Mouse (Mus musculus) brain, embryonic 14.5 days (tissue): ENCODE measurements around the gene Camta1.

Experiments
- CTCF ChIP-seq: fragments of 200-500 bp; IDR thresholded peaks from 2 replicates; pipeline ENCODE4 v1.5.1; 2012; ENCODE audit warnings: inconsistent platforms, mild to moderate bottlenecking, moderate library complexity, borderline replicate concordance; ENCODE audit not compliant: insufficient read depth, insufficient read length; ENCODE audit errors: extremely low read depth
- POLR2A ChIP-seq: fragments of 200-500 bp; IDR thresholded peaks from 2 replicates; pipeline ENCODE4 v1.6.1; 2012; ENCODE audit warnings: mild to moderate bottlenecking, inconsistent platforms, borderline replicate concordance; ENCODE audit not compliant: poor library complexity, insufficient read depth, insufficient read length, severe bottlenecking; ENCODE audit errors: extremely low read depth

DNA sequence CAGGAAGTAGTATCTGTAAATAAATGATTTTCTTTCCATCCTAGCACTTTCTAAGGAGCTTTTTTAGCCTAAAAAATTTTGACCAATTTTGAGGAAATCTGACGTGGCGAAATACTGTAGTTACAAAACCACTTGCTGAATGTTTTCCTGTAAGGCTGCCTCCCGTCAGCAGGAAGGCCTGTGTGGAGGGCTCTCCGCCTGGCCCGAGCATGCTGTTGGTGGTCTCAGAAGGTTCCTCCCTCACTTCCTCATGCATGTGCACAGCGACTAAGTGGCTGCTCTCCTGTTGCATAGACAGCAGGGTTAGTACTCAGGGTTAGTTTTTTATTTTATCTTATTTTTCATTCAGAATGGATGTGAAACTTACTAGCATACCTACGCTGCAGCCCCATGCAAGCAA is 790.7 kb downstream of the Camta1 start:
- TF ChIP-seq CTCF (no peak), POLR2A (no peak)
